Mouse (Mus musculus) lung, embryonic 14.5 days (tissue): ENCODE results near the gene Tmem178. TPM values are rescaled to one million over a fixed set of nuclear protein-coding genes. Genes with fewer than 3 reads are reported as not detected.

Experiments used
- ATAC-seq: fragments of 200-750 bp; cut with Nextera tagmentation; 2 replicates; pipeline ENCODE4 v1.8.0; 2017; ENCODE audit warnings: mild to moderate bottlenecking, moderate TSS enrichment, moderate library complexity; ENCODE audit not compliant: insufficient read depth
- DNase-seq: peaks from one replicate; pipeline ENCODE4 v3.0.0-alpha.2; 2015
- H3K27ac ChIP-seq: fragments of 300-500 bp; sonication (generic); 2 replicates; pipeline ENCODE4 v1.5.1; 2014; ENCODE audit warnings: low read depth, mild to moderate bottlenecking, moderate library complexity
- H3K27me3 ChIP-seq: fragments of 300-500 bp; sonication (generic); 2 replicates; pipeline ENCODE4 v1.6.1; 2014; ENCODE audit warnings: low read length, control low read depth; ENCODE audit not compliant: insufficient read depth
- H3K36me3 ChIP-seq: fragments of 300-500 bp; sonication (generic); 2 replicates; pipeline ENCODE4 v1.6.1; 2014; ENCODE audit warnings: control low read depth; ENCODE audit not compliant: insufficient read depth
- H3K4me1 ChIP-seq: fragments of 300-500 bp; sonication (generic); 2 replicates; pipeline ENCODE4 v1.6.1; 2014; ENCODE audit warnings: antibody characterized with exemption, control low read depth; ENCODE audit not compliant: insufficient read depth
- H3K4me2 ChIP-seq: fragments of 300-500 bp; sonication (generic); 2 replicates; pipeline ENCODE4 v1.6.1; 2014; ENCODE audit warnings: mild to moderate bottlenecking
- H3K4me3 ChIP-seq: fragments of 300-500 bp; sonication (generic); 2 replicates; pipeline ENCODE4 v1.5.1; 2014; ENCODE audit warnings: low read depth, low read length
- H3K9ac ChIP-seq: fragments of 300-500 bp; sonication (generic); 2 replicates; pipeline ENCODE4 v1.6.1; 2014
- H3K9me3 ChIP-seq: fragments of 300-500 bp; sonication (generic); 2 replicates; pipeline ENCODE4 v1.6.1; 2016; ENCODE audit warnings: low read depth, low read length, control low read depth
- CTCF ChIP-seq: IDR thresholded peaks from 2 replicates; pipeline ENCODE4 v1.5.1; 2016; ENCODE audit warnings: antibody characterized with exemption, low read depth
- WGBS: fragments of 180-500 bp; shearing (Covaris S2); extraction: QIAGEN DNeasy Blood & Tissue Kit; methylation state at CpG from one replicate; pipeline ENCODE4 v1.1.7; 2014; 5-methylcytosine and 5-hydroxymethylcytosine counted together
- polyA plus RNA-seq: library from polyadenylated mRNA; unstranded; fragments of >200 nt; fragmentation: Nextera tagmentation; extraction: Ambion mirVana; gene quantifications from 2 replicates; pipeline ENCODE4 v1.2.1, GENCODE M21; 2014

The Tmem178 gene
- polyA plus RNA-seq, 1 experiment from 2014 or later, result 13.6 TPM

DNA sequence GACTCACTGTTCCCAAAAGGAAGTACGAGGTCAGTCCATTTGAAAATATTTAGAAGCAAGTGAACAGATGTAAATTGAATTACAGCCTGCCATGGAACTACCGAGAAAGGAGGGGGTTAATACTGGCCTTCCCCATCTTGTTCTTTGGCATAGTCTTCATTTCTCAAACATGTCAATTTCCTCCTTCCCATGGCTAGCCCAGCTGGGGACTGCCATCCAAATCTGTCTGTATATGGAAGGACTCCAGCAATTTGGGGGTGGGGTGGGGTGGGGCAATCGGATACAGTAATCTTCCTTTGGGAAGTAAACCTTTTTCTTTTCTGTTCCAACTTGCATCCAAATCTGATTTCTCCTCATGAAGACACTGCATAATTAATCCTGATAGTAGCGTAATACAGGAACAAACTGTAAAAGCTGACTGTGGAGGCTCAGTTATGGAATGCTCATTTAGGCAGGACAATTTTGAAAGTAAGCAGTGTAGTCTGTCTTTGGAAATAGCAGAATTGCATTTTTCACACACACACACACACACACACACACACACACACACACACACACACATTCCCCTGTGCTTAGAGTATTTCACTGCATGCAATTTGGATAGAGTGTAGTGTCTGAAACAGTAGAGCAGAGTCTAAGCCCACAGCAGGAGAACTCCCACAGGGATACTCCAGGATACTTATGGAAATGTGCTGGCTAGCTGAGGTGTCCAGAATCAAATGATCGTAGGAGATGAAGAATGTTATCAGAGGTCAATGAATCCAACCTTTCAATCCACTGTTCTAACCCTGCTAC lies 1.9 kb downstream of the Tmem178 start:
- DNase-seq (no peak), ATAC-seq (no peak)
- no peaks in the 10 kb centered on the region; the same call in 1 of the 2 replicates for H3K4me1 ChIP-seq
- peaks cover 23% of the 10 kb centered on the region for H3K27me3 ChIP-seq
- H3K36me3 ChIP-seq, result no peaks in the 10 kb centered on the region
- H3K4me2 ChIP-seq, result peak overlapping the region; percentile 37
- H3K4me3 ChIP-seq, result peak overlapping the region; percentile 5; the same call in 1 of the 2 replicates
- TF ChIP-seq CTCF, result no peak
- no peaks in the 10 kb centered on the region for H3K9me3 ChIP-seq
- WGBS, result 55% methylated on average over 5 of the region's 5 CpGs
- H3K9ac ChIP-seq, result no peak overlapping the region
- H3K27ac ChIP-seq, result no peak overlapping the region

DNA sequence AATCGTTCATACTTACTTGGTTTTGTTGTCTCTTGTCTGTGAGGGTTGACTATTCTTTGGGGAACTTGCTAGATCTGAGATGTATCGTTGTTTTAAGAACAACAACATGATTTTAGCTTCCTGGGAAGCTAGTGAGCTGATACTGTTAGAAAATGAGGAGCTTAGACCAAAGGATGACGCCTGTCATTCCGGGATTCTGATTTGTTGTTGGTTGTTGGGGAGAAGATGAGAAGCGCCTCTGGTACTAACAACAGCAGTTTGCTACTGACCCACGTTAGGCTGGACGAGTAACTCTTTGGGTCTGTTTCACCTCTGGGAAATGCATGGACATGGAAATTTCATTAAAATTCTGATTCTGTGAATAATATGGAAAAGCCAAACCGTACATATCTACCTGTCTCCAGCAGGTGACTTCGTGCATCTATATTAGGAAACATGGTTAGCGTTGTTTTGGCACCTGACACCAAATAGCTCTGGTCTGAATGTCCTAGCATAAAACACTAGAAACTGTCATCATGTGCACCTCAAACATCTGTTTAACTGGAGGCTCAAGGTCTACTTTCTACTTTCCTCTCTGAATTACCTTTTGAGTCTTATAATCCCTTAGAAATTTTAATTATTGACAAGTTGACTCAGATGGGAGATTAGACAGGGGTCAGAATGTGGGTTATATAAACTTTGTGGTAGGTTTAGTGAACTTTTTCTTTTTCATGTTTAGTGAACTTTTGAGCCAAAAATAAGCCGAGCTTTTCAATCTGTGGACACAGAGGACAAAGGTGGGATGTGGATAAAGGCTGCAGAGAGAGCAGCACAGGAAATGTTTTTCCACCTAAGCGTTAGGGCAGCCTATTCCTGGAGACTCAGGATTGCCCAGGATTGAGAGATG lies 2.9 kb downstream of the Tmem178 start:
- H3K4me3 ChIP-seq, result no peak overlapping the region
- no peak overlapping the region; the same call in 1 of the 2 replicates for H3K4me2 ChIP-seq
- DNase-seq, result no peak
- peaks cover 23% of the 10 kb centered on the region for H3K27me3 ChIP-seq
- H3K27ac ChIP-seq, result no peak overlapping the region
- no peak for TF ChIP-seq CTCF
- ATAC-seq, result no peak
- 0 out of 2 replicates have a peak, but pooled peaks cover 2% of the 10 kb centered on the region for H3K4me1 ChIP-seq
- WGBS, result 76% methylated on average over 12 of the region's 12 CpGs
- no peak overlapping the region for H3K9ac ChIP-seq
- no peaks in the 10 kb centered on the region for H3K36me3 ChIP-seq
- no peaks in the 10 kb centered on the region for H3K9me3 ChIP-seq

DNA sequence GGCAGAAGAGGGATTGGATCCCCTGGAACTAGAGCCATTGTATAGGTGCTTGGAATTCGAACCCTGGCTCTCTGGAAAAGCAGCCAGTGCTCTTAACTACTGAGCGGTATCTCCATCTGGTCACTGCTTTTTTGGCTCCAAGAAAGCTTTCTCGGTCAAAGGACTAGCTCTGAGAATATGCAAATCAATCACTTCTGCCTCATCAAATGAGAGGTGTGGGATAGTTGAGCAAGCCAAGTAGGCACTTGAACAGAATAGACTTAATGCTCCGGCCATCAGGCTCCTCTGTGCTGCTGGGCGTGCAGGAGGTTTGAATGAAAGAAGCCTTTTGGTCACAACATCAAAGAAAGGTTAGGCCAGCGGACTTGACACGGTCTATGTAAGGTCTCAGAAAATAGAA lies 5.0 kb downstream of the Tmem178 start:
- Histone ChIP-seq H3K27me3 (peaks cover 10% of the 10 kb centered on the region; the same call in 1 of the 2 replicates), H3K4me2 (no peak overlapping the region), H3K4me3 (no peak overlapping the region), H3K4me1 (0 out of 2 replicates have a peak, but pooled peaks cover 5% of the 10 kb centered on the region), H3K36me3 (no peaks in the 10 kb centered on the region), H3K9me3 (no peaks in the 10 kb centered on the region), H3K27ac (no peak overlapping the region), H3K9ac (no peak overlapping the region)
- DNase-seq (no peak), ATAC-seq (no peak)
- 84% methylated on average over 7 of the region's 7 CpGs for WGBS
- TF ChIP-seq CTCF, result no peak

DNA sequence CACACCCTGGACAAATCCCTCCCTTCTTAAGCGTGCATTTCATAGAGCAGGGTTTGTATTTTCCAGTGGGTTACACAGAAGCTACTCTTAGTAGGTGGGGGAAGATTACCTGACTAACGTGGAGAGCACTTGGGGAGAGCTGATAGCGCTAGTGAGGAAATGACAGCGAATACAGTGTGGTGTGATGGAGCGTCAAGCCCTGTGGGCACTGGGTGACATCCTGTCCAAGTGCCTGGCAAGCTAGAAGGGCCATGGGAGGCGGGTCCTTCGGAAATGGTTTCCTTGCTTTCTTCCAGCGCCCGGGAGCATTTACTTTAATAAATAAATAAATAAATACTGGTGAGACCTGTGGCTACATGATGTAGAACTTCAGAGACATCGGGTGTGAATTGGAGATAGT lies 5.5 kb downstream of the Tmem178 start:
- no peaks in the 10 kb centered on the region for H3K36me3 ChIP-seq
- H3K27me3 ChIP-seq, result peaks cover 5% of the 10 kb centered on the region; the same call in 1 of the 2 replicates
- DNase-seq (no peak), ATAC-seq (no peak)
- H3K27ac ChIP-seq, result no peak overlapping the region
- 79% methylated on average over 10 of the region's 10 CpGs for WGBS
- H3K9me3 ChIP-seq, result no peaks in the 10 kb centered on the region
- no peak overlapping the region for H3K9ac ChIP-seq
- TF ChIP-seq CTCF, result no peak
- 0 out of 2 replicates have a peak, but pooled peaks cover 5% of the 10 kb centered on the region for H3K4me1 ChIP-seq
- H3K4me3 ChIP-seq, result no peak overlapping the region
- no peak overlapping the region for H3K4me2 ChIP-seq

DNA sequence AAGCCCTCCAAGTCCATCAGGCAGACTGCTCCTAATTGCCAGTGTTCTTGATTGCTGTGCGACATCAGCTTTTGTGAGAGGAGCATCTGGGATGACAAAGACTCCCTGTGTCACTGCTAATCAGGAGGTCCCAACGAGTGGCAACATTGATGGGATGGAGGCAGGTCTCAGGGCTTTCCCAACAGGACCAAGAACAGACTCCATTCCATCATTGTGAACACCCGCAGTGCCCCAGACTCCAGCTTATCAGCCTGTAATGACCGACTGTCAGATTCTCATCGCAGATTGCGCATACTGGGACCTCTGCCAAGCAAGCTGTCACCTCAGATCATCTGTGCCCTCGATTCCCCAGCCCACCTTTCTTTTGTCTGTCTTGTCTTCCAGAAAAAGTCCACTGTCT lies 7.9 kb downstream of the Tmem178 start:
- Histone ChIP-seq H3K4me3 (no peak overlapping the region), H3K27ac (no peak overlapping the region), H3K9me3 (no peaks in the 10 kb centered on the region), H3K36me3 (no peaks in the 10 kb centered on the region), H3K4me1 (0 out of 2 replicates have a peak, but pooled peaks cover 5% of the 10 kb centered on the region), H3K4me2 (no peak overlapping the region), H3K27me3 (no peaks in the 10 kb centered on the region), H3K9ac (no peak overlapping the region)
- DNase-seq (no peak), ATAC-seq (no peak)
- no peak for TF ChIP-seq CTCF
- 54% methylated on average over 7 of the region's 7 CpGs for WGBS

DNA sequence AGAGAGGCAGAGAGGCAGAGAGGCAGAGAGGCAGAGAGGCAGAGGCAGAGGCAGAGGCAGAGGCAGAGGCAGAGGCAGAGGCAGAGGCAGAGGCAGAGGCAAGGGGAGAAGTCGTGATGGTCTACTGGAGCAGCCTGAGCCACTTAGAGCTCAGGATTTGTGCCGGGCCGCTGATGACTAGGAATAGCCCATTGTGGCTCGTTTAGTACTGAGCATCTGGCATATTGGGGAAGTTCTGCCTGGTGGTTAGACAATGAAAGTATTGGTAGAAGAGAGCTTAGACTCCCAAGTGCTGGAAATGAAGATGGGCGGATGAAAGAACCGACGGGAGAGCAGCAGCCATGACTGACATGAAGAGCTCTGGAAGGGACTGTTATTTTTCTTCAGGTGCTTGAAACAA lies 11.0 kb downstream of the Tmem178 start:
- H3K9ac ChIP-seq, result no peak overlapping the region
- no peak for TF ChIP-seq CTCF

More for the DNA sequence above, 11.0 kb downstream of the Tmem178 start:
- H3K27ac ChIP-seq, result no peak overlapping the region
- no peak overlapping the region for H3K4me3 ChIP-seq
- 0 out of 2 replicates have a peak, but pooled peaks cover 3% of the 10 kb centered on the region for H3K9me3 ChIP-seq
- WGBS, result 69% methylated on average over 7 of the region's 7 CpGs
- DNase-seq, result no peak
- H3K36me3 ChIP-seq, result no peaks in the 10 kb centered on the region
- no peak for ATAC-seq
- no peak overlapping the region for H3K4me2 ChIP-seq
- no peaks in the 10 kb centered on the region for H3K27me3 ChIP-seq
- 0 out of 2 replicates have a peak, but pooled peaks cover 5% of the 10 kb centered on the region for H3K4me1 ChIP-seq
